Mouse (Mus musculus) bone marrow, adult 2 months (tissue): ENCODE measurements at regions not wholly inside any gene's neighbourhood (a gene's known extent, or its start where the extent isn't known, plus 50 kb on each side); places are given as distances from the start of the nearest gene placed in this dataset.

Source experiments
- CTCF ChIP-seq: fragments of 200-500 bp; IDR thresholded peaks from 2 replicates; pipeline ENCODE4 v1.5.1; 2011; ENCODE audit warnings: low read length, control low read depth; ENCODE audit not compliant: control insufficient read depth, insufficient read depth
- POLR2A ChIP-seq: fragments of 200-500 bp; IDR thresholded peaks from 2 replicates; pipeline ENCODE4 v1.6.1; 2011; ENCODE audit warnings: low read depth, mild to moderate bottlenecking, control low read depth, low read length, borderline replicate concordance; ENCODE audit not compliant: control insufficient read depth

DNA sequence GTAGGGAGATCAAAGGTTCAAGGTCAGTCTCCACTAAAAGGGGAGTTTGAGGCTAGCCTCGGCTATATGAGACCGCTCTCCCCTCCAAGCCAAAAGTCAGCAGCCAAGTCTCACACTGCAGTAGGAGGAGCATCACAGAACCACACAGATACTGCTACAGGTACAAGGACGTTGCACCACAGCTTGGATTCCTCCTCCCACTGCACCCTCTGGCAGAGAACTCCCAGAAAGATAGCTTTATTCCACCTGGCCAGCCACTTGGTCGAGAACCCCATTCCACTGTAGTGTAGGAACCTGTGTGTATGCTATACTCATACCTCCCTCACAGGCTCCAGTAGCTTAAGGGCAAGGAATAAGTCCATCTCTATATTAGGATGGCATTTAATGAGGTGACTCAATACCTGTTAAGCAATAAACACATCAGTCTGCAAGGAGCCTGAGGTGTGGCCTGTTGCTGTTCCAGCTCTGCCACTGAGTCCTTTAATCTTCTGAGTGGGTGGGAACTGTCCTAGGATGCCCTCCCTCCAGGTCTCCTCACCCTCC is 254.0 kb downstream of the Sox4 start:
- TF ChIP-seq POLR2A = no peak
- TF ChIP-seq CTCF = no peak
